Mouse (Mus musculus) G1E (cell line): Measurements from ENCODE around the gene Il5ra.

ENCODE experiments used
- CTCF ChIP-seq: IDR thresholded peaks from 2 replicates; pipeline ENCODE4 v1.5.1; 2012; ENCODE audit warnings: low read depth, low read length, inconsistent platforms, mixed read lengths
- GATA1 ChIP-seq: IDR thresholded peaks from 2 replicates; pipeline ENCODE4 v1.6.1; 2012; ENCODE audit warnings: borderline replicate concordance, low read length, inconsistent platforms, mixed read lengths
- GATA2 ChIP-seq: IDR thresholded peaks from 2 replicates; pipeline ENCODE4 v1.6.1; 2012; ENCODE audit warnings: low read depth, low read length, inconsistent platforms, borderline replicate concordance
- POLR2AphosphoS5 ChIP-seq: IDR thresholded peaks from 2 replicates; pipeline ENCODE4 v1.6.1; 2012; ENCODE audit warnings: low read depth, low read length, inconsistent platforms; ENCODE audit not compliant: insufficient replicate concordance
- TAL1 ChIP-seq: conservative IDR thresholded peaks from 2 replicates; pipeline ENCODE4 v1.6.1; 2012; ENCODE audit warnings: low read depth, low read length, inconsistent platforms, mixed read lengths

DNA sequence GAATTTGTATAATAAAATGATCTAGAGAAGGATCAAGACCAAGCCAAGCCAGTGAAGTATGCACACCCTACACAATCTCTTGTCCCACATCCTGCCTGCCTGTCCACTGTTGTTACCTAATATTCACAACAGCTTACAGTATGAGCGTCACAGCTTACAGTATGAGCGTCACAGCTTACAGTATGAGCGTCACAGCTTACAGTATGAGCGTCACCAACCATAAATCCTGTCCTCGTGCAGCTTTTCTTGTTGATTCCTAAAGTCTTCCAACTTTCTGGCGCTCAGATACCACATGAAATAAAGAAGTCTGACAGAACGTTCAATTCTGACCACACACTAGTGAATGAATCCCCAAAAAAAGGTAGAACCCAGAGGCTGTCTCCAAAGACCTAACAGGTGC is 44.3 kb upstream of the Il5ra start:
- TF ChIP-seq CTCF (no peak), GATA1 (no peak), TAL1 (no peak), GATA2 (no peak), POLR2AphosphoS5 (no peak)
